Mouse (Mus musculus): ENCODE measurements around the gene Tprn.

DNA sequence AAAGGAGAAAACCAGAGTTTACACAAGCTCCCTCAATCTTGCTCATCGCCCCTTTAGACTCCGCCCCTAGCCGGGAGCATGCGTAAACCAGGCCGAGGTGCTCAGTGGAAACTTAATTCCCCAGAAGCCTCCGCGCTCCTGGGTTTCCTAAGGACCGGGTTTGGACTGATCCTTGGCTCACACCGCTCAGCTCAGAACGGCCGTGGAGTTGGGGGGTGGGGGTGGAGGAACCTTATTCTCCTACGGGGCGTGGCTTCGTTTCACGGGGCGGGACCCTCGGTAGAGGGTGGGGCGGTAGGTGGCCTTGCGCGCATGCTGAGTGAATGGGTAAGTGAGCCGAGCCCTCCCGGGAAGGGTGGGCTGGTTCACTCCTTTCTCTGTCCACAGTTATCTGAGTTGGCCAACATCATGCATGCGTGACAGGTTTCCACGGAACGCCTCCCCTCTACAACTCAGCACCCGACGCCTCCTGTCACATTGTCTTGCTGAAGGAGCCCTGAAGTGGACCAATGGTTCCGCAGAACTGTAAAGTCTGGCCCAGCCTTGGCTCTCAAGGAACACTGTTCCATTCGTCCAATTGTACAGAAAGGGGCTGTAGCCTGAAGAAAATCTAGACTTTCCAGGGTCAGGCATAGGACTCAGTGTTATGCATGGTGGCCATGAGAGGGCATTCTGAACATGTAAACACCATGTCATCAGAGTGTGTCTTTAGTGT lies 21.5 kb upstream of the Tprn start:
- TF ChIP-seq CTCF (conservative IDR thresholded peaks at IDR 0.05; ENCODE audit: insufficient read depth, insufficient read length, low read depth, low read length) (no peak), POLR2A (IDR thresholded peaks at IDR 0.05; ENCODE audit: low read depth, low read length) (no peak)
